Mouse (Mus musculus): ENCODE measurements around the gene Mad2l2.

DNA sequence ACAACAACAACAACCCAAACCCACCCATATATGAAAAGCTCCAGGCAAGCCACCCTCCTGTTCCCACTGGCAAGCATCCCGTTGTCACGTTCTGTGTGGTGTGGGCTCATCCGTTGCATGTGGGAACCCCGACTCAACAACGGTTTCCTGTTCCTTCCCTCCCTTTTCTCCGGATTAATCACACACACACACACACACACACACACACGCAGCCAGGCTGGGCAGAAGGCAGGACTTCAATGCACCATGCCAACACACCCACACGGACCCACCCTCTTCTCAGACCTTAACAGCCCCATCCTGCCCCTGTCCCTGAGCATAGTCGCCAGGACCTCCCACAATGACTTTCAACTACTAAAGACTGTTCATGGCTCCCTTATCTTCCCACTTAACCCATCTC, 9.6 kb upstream of the Mad2l2 start:
- no peak for TF ChIP-seq HCFC1 (IDR thresholded peaks at IDR 0.05; ENCODE audit: borderline replicate concordance, insufficient read depth, low read length)
- TF ChIP-seq CHD2 (IDR thresholded peaks at IDR 0.05; ENCODE audit: low read depth, low read length): no peak
- TF ChIP-seq ZNF384 (IDR thresholded peaks at IDR 0.05; ENCODE audit: low read depth, low read length): no peak
- TF ChIP-seq ZC3H11A (IDR thresholded peaks at IDR 0.05; ENCODE audit: borderline replicate concordance, low read depth, low read length): no peak
- no peak for TF ChIP-seq MAFK (IDR thresholded peaks at IDR 0.05; ENCODE audit: insufficient read depth, low read depth, low read length)
